Mouse (Mus musculus): Measurements from ENCODE around the gene C330021F23Rik. TPM values are rescaled to one million over a fixed set of nuclear protein-coding genes. Genes with fewer than 3 reads are reported as not detected.

Gene C330021F23Rik
- polyA plus RNA-seq, 1 experiment from 2014 or later = 5.6 TPM

DNA sequence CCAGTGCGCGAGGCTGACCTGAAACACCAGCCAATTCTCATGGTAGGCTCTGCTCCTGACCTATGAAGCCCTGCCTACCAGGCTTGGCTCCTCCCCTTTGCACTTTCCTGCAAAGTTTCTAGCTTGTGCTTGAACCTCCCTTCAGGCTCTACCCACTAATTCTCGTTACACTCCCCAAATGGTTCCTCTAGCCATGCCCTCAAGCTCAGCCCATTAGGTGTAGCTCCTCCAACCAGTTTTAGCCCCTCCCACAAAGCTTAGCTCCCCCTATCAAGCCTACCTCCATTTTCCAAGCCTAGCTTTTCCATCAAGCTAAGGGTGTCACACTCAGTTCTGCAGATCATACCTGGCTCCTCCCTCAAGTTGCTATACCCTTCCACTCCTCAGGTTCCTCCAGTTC, 30.3 kb downstream of the C330021F23Rik start:
- H3K4me2 ChIP-seq (ENCODE audit: low read depth) = no peak overlapping the region
- no peak overlapping the region for H3K9ac ChIP-seq (ENCODE audit: low read length)
- no peaks in the 10 kb centered on the region for H3K4me1 ChIP-seq (ENCODE audit: control insufficient read depth, insufficient read depth, low read length)
- H3K9me3 ChIP-seq (ENCODE audit: control insufficient read depth, low read length) = no peaks in the 10 kb centered on the region
- H3K27me3 ChIP-seq (ENCODE audit: control insufficient read depth, insufficient read depth, low read length) = no peaks in the 10 kb centered on the region
- no peak overlapping the region for H3K4me3 ChIP-seq (ENCODE audit: low read depth, low read length)
- no peak overlapping the region for H3K27ac ChIP-seq (ENCODE audit: low read depth, low read length)
- DNase-seq (ENCODE audit: low spot score) (no peak), ATAC-seq (ENCODE audit: insufficient read depth, low FRiP score, low TSS enrichment) (no peak)
- no peaks in the 10 kb centered on the region for H3K36me3 ChIP-seq (ENCODE audit: control insufficient read depth, insufficient read depth, low read length)
- WGBS = 80% methylated on average over 3 of the region's 3 CpGs

DNA sequence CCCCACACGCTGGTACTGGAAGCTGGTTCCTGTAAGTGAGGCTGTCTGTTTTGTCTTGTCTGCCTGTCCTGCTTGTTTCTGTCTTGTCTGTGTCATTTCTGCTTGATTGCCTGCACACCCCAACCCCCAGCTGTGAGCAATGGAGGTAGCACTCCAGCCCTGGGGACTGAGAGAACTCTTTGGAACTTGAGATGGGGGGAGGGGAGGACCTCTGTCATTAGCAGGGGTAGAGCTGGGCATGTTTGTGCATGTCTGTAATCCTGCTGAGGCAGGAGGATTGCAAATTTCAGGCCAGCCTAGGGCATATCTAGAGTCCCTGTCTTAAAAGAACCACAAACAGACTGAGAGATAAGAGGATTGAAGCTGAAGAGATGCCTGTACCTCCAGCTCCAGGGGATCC, 31.4 kb downstream of the C330021F23Rik start:
- no peak overlapping the region for H3K4me3 ChIP-seq (ENCODE audit: low read depth, low read length)
- H3K36me3 ChIP-seq (ENCODE audit: control insufficient read depth, insufficient read depth, low read length) = no peaks in the 10 kb centered on the region
- WGBS = 78% methylated on average over 1 of the region's 1 CpGs
- H3K9ac ChIP-seq (ENCODE audit: low read length) = no peak overlapping the region
- no peak for ATAC-seq (ENCODE audit: insufficient read depth, low FRiP score, low TSS enrichment)
- H3K4me1 ChIP-seq (ENCODE audit: control insufficient read depth, insufficient read depth, low read length) = no peaks in the 10 kb centered on the region
- H3K9me3 ChIP-seq (ENCODE audit: control insufficient read depth, low read length) = no peaks in the 10 kb centered on the region
- DNase-seq (ENCODE audit: low spot score) = no peak
- no peak overlapping the region for H3K4me2 ChIP-seq (ENCODE audit: low read depth)
- no peak overlapping the region for H3K27ac ChIP-seq (ENCODE audit: low read depth, low read length)
- H3K27me3 ChIP-seq (ENCODE audit: control insufficient read depth, insufficient read depth, low read length) = no peaks in the 10 kb centered on the region

DNA sequence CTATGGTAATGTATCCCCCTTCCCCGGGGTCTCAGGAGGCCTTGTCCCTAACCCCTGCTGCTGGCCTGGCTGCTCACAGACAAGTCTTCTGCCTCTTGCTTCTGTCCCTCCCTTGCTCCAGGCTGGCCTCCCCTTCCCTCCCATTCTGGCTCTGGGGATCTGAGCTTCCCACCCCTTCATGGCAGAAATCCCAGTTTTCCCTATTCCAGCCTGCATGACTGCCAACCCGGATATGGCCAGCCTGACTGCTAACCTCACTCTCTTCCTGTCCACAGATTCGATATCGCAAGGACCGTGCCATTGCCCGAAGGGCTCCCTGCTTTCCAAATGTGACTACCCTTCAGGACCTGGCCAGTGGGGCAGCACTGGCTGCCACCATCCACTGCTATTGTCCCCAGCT, 32.6 kb downstream of the C330021F23Rik start:
- Histone ChIP-seq H3K9me3 (ENCODE audit: control insufficient read depth, low read length) (no peaks in the 10 kb centered on the region), H3K4me3 (ENCODE audit: low read depth, low read length) (no peak overlapping the region), H3K9ac (ENCODE audit: low read length) (no peak overlapping the region), H3K36me3 (ENCODE audit: control insufficient read depth, insufficient read depth, low read length) (no peaks in the 10 kb centered on the region), H3K27me3 (ENCODE audit: control insufficient read depth, insufficient read depth, low read length) (no peaks in the 10 kb centered on the region), H3K27ac (ENCODE audit: low read depth, low read length) (no peak overlapping the region), H3K4me1 (ENCODE audit: control insufficient read depth, insufficient read depth, low read length) (no peaks in the 10 kb centered on the region), H3K4me2 (ENCODE audit: low read depth) (no peak overlapping the region)
- DNase-seq (ENCODE audit: low spot score) (no peak), ATAC-seq (ENCODE audit: insufficient read depth, low FRiP score, low TSS enrichment) (no peak)
- 92% methylated on average over 6 of the region's 6 CpGs for WGBS

GRCm38 (mm10) chr8:3603439-3603838, 35.6 kb downstream of the C330021F23Rik start:
- Histone ChIP-seq H3K9me3 (ENCODE audit: control insufficient read depth, low read length) (no peaks in the 10 kb centered on the region), H3K36me3 (ENCODE audit: control insufficient read depth, insufficient read depth, low read length) (peaks cover 6% of the 10 kb centered on the region), H3K4me3 (ENCODE audit: low read depth, low read length) (no peak overlapping the region), H3K4me1 (ENCODE audit: control insufficient read depth, insufficient read depth, low read length) (no peaks in the 10 kb centered on the region), H3K4me2 (ENCODE audit: low read depth) (no peak overlapping the region), H3K27me3 (ENCODE audit: control insufficient read depth, insufficient read depth, low read length) (no peaks in the 10 kb centered on the region), H3K9ac (ENCODE audit: low read length) (no peak overlapping the region), H3K27ac (ENCODE audit: low read depth, low read length) (no peak overlapping the region)
- WGBS = 84% methylated on average over 13 of the region's 13 CpGs
- no peak for ATAC-seq (ENCODE audit: insufficient read depth, low FRiP score, low TSS enrichment)
- no peak for DNase-seq (ENCODE audit: low spot score)

- no peak for ATAC-seq (ENCODE audit: insufficient read depth, low FRiP score, low TSS enrichment)
- Histone ChIP-seq H3K9me3 (ENCODE audit: control insufficient read depth, low read length) (no peaks in the 10 kb centered on the region), H3K4me1 (ENCODE audit: control insufficient read depth, insufficient read depth, low read length) (no peaks in the 10 kb centered on the region), H3K27ac (ENCODE audit: low read depth, low read length) (no peak overlapping the region), H3K27me3 (ENCODE audit: control insufficient read depth, insufficient read depth, low read length) (no peaks in the 10 kb centered on the region), H3K36me3 (ENCODE audit: control insufficient read depth, insufficient read depth, low read length) (peaks cover 20% of the 10 kb centered on the region), H3K4me2 (ENCODE audit: low read depth) (no peak overlapping the region), H3K9ac (ENCODE audit: low read length) (no peak overlapping the region), H3K4me3 (ENCODE audit: low read depth, low read length) (no peak overlapping the region)
- no peak for DNase-seq (ENCODE audit: low spot score)
- 92% methylated on average over 16 of the region's 16 CpGs for WGBS
These were observed 38.8 kb downstream of the C330021F23Rik start for GRCm38 (mm10) chr8:3606593-3606992.

DNA sequence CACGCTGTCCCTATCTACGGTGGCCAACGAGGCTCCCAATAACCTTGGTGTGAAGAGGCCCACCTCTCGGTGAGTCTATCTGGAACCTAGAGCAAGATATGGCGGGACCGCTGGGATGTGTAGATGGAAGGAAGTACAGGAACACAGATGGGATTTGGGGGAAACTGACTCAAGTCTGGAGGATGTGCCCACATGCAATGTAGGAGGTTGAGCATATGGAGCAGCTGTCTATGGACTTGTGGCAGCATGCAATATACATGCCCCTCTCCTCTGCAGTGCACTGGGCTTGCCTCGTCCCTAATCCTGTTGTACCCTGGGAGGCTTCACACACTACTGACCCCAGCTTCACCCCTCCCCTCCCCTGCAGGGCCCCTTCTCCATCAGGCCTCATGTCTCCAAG, 40.0 kb downstream of the C330021F23Rik start:
- no peak overlapping the region for H3K4me3 ChIP-seq (ENCODE audit: low read depth, low read length)
- H3K27ac ChIP-seq (ENCODE audit: low read depth, low read length) = no peak overlapping the region
- DNase-seq (ENCODE audit: low spot score) = no peak
- H3K36me3 ChIP-seq (ENCODE audit: control insufficient read depth, insufficient read depth, low read length) = peaks cover 24% of the 10 kb centered on the region
- no peaks in the 10 kb centered on the region for H3K4me1 ChIP-seq (ENCODE audit: control insufficient read depth, insufficient read depth, low read length)
- no peak overlapping the region for H3K4me2 ChIP-seq (ENCODE audit: low read depth)
- WGBS = 97% methylated on average over 7 of the region's 7 CpGs
- no peaks in the 10 kb centered on the region for H3K9me3 ChIP-seq (ENCODE audit: control insufficient read depth, low read length)
- H3K27me3 ChIP-seq (ENCODE audit: control insufficient read depth, insufficient read depth, low read length) = no peaks in the 10 kb centered on the region
- no peak for ATAC-seq (ENCODE audit: insufficient read depth, low FRiP score, low TSS enrichment)
- no peak overlapping the region for H3K9ac ChIP-seq (ENCODE audit: low read length)

DNA sequence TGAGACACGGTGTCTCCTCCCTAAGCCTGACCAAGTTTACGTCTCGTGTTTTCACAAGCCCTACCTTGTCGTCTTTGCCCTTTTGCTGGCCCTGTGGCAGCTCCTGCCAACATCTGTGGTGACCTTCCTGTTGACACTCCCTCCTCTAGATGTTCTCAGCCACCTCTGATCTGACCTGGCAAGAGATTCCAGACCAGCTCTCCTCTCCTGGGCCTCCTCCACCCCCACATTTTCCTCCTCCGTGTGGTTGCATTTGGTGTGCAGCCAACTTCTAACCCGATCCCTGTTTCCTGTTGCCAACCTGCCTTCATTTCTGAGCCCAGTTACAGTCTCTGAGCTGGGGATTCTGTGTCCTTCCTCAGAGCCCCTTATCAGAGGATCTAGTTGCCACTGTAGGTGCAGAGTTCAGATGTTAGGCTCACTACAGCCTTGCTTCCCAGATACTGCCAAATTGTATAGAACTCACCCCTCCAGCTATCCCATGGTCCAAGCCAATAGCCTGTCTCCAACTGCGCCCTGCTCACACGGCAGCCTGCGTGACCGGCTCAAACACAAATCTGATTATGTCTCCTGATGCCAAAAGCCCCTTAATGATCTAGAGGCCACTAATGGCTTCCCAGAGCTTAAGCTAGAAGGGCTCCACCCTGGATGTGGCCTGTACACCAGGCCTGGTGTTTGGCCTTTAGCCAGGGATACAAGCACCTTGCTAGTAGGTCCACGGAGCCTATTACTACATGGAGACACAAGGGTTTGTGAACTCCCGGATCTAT, 41.4 kb downstream of the C330021F23Rik start:
- no peak overlapping the region for H3K4me2 ChIP-seq (ENCODE audit: low read depth)
- no peaks in the 10 kb centered on the region for H3K9me3 ChIP-seq (ENCODE audit: control insufficient read depth, low read length)
- H3K4me1 ChIP-seq (ENCODE audit: control insufficient read depth, insufficient read depth, low read length) = no peaks in the 10 kb centered on the region
- DNase-seq (ENCODE audit: low spot score) = no peak
- peaks cover 31% of the 10 kb centered on the region for H3K36me3 ChIP-seq (ENCODE audit: control insufficient read depth, insufficient read depth, low read length)
- no peak overlapping the region for H3K27ac ChIP-seq (ENCODE audit: low read depth, low read length)
- no peak overlapping the region for H3K4me3 ChIP-seq (ENCODE audit: low read depth, low read length)
- ATAC-seq (ENCODE audit: insufficient read depth, low FRiP score, low TSS enrichment) = no peak
- H3K9ac ChIP-seq (ENCODE audit: low read length) = no peak overlapping the region
- 90% methylated on average over 12 of the region's 12 CpGs for WGBS
- no peaks in the 10 kb centered on the region for H3K27me3 ChIP-seq (ENCODE audit: control insufficient read depth, insufficient read depth, low read length)

DNA sequence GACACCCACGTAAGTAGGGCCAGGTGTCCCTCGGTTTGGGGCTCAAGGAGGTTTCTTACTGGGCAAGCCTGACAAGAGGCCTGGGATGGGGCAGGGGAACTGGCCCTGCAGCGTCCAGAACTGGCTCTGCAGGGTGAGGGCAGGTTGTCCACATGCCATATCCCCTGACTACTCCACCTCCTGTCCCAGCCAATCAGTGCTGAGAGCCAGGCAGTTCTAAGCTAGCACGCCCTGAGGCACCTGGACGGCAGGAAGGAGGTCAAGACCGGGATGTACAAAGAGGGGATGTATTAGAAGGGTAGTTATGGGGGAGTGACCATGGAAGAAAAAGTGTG, 42.0 kb downstream of the C330021F23Rik start:
- peaks cover 31% of the 10 kb centered on the region for H3K36me3 ChIP-seq (ENCODE audit: control insufficient read depth, insufficient read depth, low read length)
- ATAC-seq (ENCODE audit: insufficient read depth, low FRiP score, low TSS enrichment) (no peak), DNase-seq (ENCODE audit: low spot score) (no peak)
- no peak overlapping the region for H3K9ac ChIP-seq (ENCODE audit: low read length)
- H3K9me3 ChIP-seq (ENCODE audit: control insufficient read depth, low read length) = no peaks in the 10 kb centered on the region
- no peaks in the 10 kb centered on the region for H3K27me3 ChIP-seq (ENCODE audit: control insufficient read depth, insufficient read depth, low read length)
- H3K4me2 ChIP-seq (ENCODE audit: low read depth) = no peak overlapping the region
- no peaks in the 10 kb centered on the region for H3K4me1 ChIP-seq (ENCODE audit: control insufficient read depth, insufficient read depth, low read length)
- no peak overlapping the region for H3K4me3 ChIP-seq (ENCODE audit: low read depth, low read length)
- no peak overlapping the region for H3K27ac ChIP-seq (ENCODE audit: low read depth, low read length)
- WGBS = 84% methylated on average over 6 of the region's 6 CpGs

- no peaks in the 10 kb centered on the region for H3K27me3 ChIP-seq (ENCODE audit: control insufficient read depth, insufficient read depth, low read length)
- DNase-seq (ENCODE audit: low spot score) (peak; percentile 100), ATAC-seq (ENCODE audit: insufficient read depth, low FRiP score, low TSS enrichment) (peak; percentile 99)
- H3K27ac ChIP-seq (ENCODE audit: low read depth, low read length) = no peak within 1 kb of the TSS
- peak within 1 kb of the TSS; percentile 68 for H3K9ac ChIP-seq (ENCODE audit: low read length)
- peaks cover 6% of the 10 kb centered on the region for H3K36me3 ChIP-seq (ENCODE audit: control insufficient read depth, insufficient read depth, low read length)
- no peaks in the 10 kb centered on the region for H3K9me3 ChIP-seq (ENCODE audit: control insufficient read depth, low read length)
- WGBS = under 1% methylated on average over 37 of the region's 37 CpGs
- H3K4me1 ChIP-seq (ENCODE audit: control insufficient read depth, insufficient read depth, low read length) = peaks cover 11% of the 10 kb centered on the region
- H3K4me3 ChIP-seq (ENCODE audit: low read depth, low read length) = peak within 1 kb of the TSS; percentile 86
- H3K4me2 ChIP-seq (ENCODE audit: low read depth) = peak within 1 kb of the TSS; percentile 78
These were observed 53.6 kb downstream of the C330021F23Rik start, which contains the start of the genes Xab2 and Pet100 for GRCm38 (mm10) chr8:3621199-3621970. TSS of gene Xab2 (minus strand) at chr8:3621316. TSS of gene Pet100 (plus strand) at chr8:3621548.
